Mouse (Mus musculus) ES-E14 (cell line): Measurements from ENCODE around the gene Nedd4.

Experiments
- CHD2 ChIP-seq: IDR thresholded peaks from 2 replicates; pipeline ENCODE4 v1.6.1; 2014; ENCODE audit warnings: mild to moderate bottlenecking, low read depth, low read length, inconsistent platforms
- HCFC1 ChIP-seq: IDR thresholded peaks from 2 replicates; pipeline ENCODE4 v1.6.1; 2012; ENCODE audit warnings: low read length, inconsistent platforms, borderline replicate concordance; ENCODE audit not compliant: insufficient read depth
- MAFK ChIP-seq: IDR thresholded peaks from 2 replicates; pipeline ENCODE4 v1.6.1; 2014; ENCODE audit warnings: mild to moderate bottlenecking, low read depth, low read length, inconsistent platforms; ENCODE audit not compliant: insufficient read depth

DNA sequence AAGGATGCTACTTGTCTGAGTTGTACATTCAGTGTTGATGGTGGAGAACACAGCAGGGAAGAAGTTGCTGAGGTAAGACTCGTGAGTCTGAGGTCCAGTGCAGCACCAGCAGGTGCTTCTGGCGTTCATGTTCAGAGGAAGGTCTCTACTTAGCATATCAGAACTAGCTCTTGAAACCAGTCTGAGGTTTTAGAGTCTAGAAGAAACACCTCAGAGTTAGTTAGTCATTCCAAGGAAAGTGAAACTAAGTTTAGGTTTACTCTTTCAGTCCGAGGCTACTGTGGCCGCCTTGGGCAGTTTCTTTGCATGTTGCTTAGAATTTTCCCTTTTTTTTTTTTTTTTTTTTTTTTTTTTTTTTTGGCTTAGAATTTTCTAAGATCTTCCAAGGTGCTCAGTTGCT is 16.6 kb downstream of the Nedd4 start:
- no peak for TF ChIP-seq HCFC1
- TF ChIP-seq MAFK, result no peak
- TF ChIP-seq CHD2, result no peak
